Mouse (Mus musculus): Measurements from ENCODE around the gene Txlnb. TPM values are rescaled to one million over a fixed set of nuclear protein-coding genes. Genes with fewer than 3 reads are reported as not detected.

The Txlnb gene
- total RNA-seq, 1 experiment: 1.8 TPM

DNA sequence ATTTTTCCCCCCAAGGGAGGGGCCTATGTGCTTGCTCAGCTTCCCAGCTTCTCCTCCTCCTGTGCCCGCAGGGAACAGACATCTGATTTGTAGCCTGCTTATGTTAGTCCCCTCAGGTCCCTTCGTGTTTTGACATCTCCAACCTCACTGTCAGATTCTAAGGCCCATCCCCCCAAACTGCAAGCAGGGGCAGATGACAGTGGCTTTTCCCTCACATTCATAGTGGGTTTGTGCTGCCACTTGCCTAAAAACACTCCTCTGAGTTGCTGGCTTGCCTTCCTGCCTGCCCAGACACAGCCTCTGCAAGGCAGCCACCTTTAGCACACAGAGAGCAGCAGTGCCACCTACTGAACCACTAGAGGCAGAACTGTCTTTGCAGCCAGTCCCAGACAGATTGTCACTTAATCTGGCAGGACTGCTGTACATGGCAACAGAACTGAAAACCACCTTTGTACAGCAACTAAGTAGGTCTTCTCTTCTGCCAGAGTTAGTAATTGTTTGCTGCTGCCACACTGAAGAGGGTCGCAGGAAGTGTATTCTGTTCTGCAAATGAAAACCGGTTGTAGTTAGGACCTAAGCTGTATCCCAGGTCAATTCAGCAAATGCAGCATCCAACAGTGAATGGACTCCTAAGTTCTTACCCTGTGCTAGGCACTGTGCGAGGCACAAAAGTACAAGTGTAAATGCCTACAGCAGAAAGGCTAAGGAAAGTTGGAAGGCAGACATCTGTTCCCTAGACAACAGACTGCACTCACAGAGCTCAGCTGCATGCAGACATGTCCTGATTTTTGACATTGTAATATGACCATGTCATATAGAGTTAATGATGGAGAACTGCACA is 74.0 kb downstream of the Txlnb start:
- peak; percentile 60 for DNase-seq (ENCODE audit: low read depth, low spot score)
- Histone ChIP-seq H3K27ac (ENCODE audit: insufficient read depth, low read depth, low read length, poor library complexity, severe bottlenecking) (no peak overlapping the region), H3K36me3 (ENCODE audit: control insufficient read depth, insufficient read depth, low read length, poor library complexity, severe bottlenecking) (no peaks in the 10 kb centered on the region), H3K9me3 (ENCODE audit: control insufficient read depth, insufficient read depth, low read depth, low read length) (no peaks in the 10 kb centered on the region), H3K9ac (ENCODE audit: insufficient read depth, low read depth, low read length, poor library complexity, severe bottlenecking) (no peak overlapping the region), H3K4me3 (ENCODE audit: insufficient read depth in 1 of 2, low read depth in 1 of 2, low read length in 2 of 2, poor library complexity in 1 of 2, severe bottlenecking in 1 of 2) (no peak overlapping the region), H3K4me1 (ENCODE audit: control insufficient read depth in 2 of 2, insufficient read depth in 2 of 2, low read length in 2 of 2, poor library complexity in 1 of 2) (no peaks in the 10 kb centered on the region)
- in situ Hi-C loops (cut with MboI; ENCODE audit: low sequenced_read_pairs in 2 of 2, unreplicated experiment in 2 of 2): loop anchor here in 1 of 2 experiments (5.0 kb wide), 1 partner anchor 138 kb away; no protein-coding TSS in a partner anchor
- TF ChIP-seq HCFC1 (IDR thresholded peaks at IDR 0.05; ENCODE audit: borderline replicate concordance, insufficient read depth, low read length) (no peak), CHD2 (IDR thresholded peaks at IDR 0.05; ENCODE audit: low read depth, low read length) (no peak), ZC3H11A (IDR thresholded peaks at IDR 0.05; ENCODE audit: borderline replicate concordance, low read depth, low read length) (peak; percentile 93), MAFK (IDR thresholded peaks at IDR 0.05; ENCODE audit: insufficient read depth, low read depth, low read length) (no peak), ZNF384 (IDR thresholded peaks at IDR 0.05; ENCODE audit: low read depth, low read length) (no peak)

DNA sequence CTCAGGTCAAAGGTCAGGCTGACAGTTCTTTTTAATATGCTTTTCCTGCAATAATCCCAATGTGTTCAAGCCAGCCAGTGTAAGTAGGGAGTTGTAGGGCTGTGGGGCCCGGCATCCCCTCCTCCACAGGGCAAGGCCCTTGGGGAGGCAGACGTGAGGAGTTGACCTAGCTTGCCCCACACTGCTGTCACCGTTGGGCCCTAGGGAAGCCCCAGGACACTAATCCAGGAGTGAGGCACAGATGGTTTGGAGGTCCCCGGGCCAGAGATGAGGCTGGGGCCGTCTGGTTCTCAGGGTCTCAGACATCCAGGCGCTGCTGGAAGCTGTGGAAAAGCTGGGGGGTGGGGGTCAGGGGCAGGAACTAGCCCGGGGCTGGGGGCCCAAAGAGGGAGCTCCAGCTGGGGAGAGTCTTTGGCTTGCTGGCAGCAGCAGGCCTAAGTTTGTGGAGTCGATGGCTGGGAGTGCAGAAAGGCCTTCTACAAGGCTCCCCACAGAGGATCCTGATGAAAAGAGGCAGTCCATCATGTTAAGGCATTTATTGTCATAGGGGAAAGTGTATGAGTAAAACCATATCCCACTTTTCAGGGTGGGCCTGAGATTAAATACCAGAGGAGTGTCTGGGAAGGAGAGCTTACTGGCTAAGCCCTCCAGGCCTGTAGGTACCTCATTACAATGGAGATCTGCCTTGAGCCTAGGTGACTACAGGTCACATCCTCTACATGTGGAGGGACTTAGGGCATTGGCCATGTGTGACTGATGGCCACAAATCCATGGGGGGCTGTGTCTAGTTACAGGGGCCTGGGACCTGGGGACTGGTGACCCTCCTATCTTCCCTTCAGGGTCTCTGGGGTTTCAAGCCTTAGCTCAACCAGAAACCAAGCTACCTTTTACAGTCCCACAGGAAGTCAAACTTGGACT is 82.2 kb downstream of the Txlnb start:
- in situ Hi-C loops (cut with MboI; ENCODE audit: low sequenced_read_pairs in 2 of 2, unreplicated experiment in 2 of 2): no loop called here

DNA sequence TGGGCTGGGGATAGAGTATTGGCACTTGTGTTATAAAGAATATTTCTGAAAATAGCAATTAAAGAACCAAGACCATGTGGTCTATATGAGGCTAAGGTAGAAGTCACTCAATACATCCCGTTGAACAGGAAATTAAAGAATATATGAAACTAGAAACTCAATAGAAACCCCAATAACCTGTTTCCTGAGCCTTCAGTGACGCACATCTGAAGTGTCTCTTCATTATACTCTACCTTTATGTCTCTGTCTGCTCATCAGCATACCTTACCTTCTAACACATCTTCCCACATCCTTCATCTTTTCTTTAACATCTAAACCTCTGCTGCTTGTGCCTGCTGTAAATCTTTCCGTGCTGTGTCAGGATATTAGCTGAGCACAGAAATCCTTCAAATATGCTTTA is 84.0 kb downstream of the Txlnb start:
- Histone ChIP-seq H3K9ac (ENCODE audit: insufficient read depth, low read depth, low read length, poor library complexity, severe bottlenecking) (no peak overlapping the region), H3K27ac (ENCODE audit: insufficient read depth, low read depth, low read length, poor library complexity, severe bottlenecking) (no peak overlapping the region), H3K4me3 (ENCODE audit: insufficient read depth in 1 of 2, low read depth in 1 of 2, low read length in 2 of 2, poor library complexity in 1 of 2, severe bottlenecking in 1 of 2) (no peak overlapping the region), H3K9me3 (ENCODE audit: control insufficient read depth, insufficient read depth, low read depth, low read length) (peaks cover 6% of the 10 kb centered on the region), H3K36me3 (ENCODE audit: control insufficient read depth, insufficient read depth, low read length, poor library complexity, severe bottlenecking) (no peaks in the 10 kb centered on the region), H3K4me1 (ENCODE audit: control insufficient read depth in 2 of 2, insufficient read depth in 2 of 2, low read length in 2 of 2, poor library complexity in 1 of 2) (no peaks in the 10 kb centered on the region)
- no peak for DNase-seq (ENCODE audit: low read depth, low spot score)
- TF ChIP-seq ZC3H11A (IDR thresholded peaks at IDR 0.05; ENCODE audit: borderline replicate concordance, low read depth, low read length) (no peak), HCFC1 (IDR thresholded peaks at IDR 0.05; ENCODE audit: borderline replicate concordance, insufficient read depth, low read length) (no peak), MAFK (IDR thresholded peaks at IDR 0.05; ENCODE audit: insufficient read depth, low read depth, low read length) (no peak), ZNF384 (IDR thresholded peaks at IDR 0.05; ENCODE audit: low read depth, low read length) (no peak)
- in situ Hi-C loops (cut with MboI; ENCODE audit: low sequenced_read_pairs in 2 of 2, unreplicated experiment in 2 of 2): no loop called here

More for the DNA sequence above, 82.2 kb downstream of the Txlnb start:
- H3K9me3 ChIP-seq (ENCODE audit: control insufficient read depth, insufficient read depth, low read depth, low read length): no peaks in the 10 kb centered on the region
- H3K36me3 ChIP-seq (ENCODE audit: control insufficient read depth, insufficient read depth, low read length, poor library complexity, severe bottlenecking): no peaks in the 10 kb centered on the region
- H3K9ac ChIP-seq (ENCODE audit: insufficient read depth, low read depth, low read length, poor library complexity, severe bottlenecking): no peak overlapping the region
- no peaks in the 10 kb centered on the region for H3K4me1 ChIP-seq (ENCODE audit: control insufficient read depth in 2 of 2, insufficient read depth in 2 of 2, low read length in 2 of 2, poor library complexity in 1 of 2)
- TF ChIP-seq HCFC1 (IDR thresholded peaks at IDR 0.05; ENCODE audit: borderline replicate concordance, insufficient read depth, low read length): no peak
- TF ChIP-seq ZC3H11A (IDR thresholded peaks at IDR 0.05; ENCODE audit: borderline replicate concordance, low read depth, low read length): no peak
- TF ChIP-seq MAFK (IDR thresholded peaks at IDR 0.05; ENCODE audit: insufficient read depth, low read depth, low read length): no peak
- TF ChIP-seq ZNF384 (IDR thresholded peaks at IDR 0.05; ENCODE audit: low read depth, low read length): no peak
- TF ChIP-seq CHD2 (IDR thresholded peaks at IDR 0.05; ENCODE audit: low read depth, low read length): no peak
- no peak for DNase-seq (ENCODE audit: low read depth, low spot score)
- H3K27ac ChIP-seq (ENCODE audit: insufficient read depth, low read depth, low read length, poor library complexity, severe bottlenecking): no peak overlapping the region
- no peak overlapping the region for H3K4me3 ChIP-seq (ENCODE audit: insufficient read depth in 1 of 2, low read depth in 1 of 2, low read length in 2 of 2, poor library complexity in 1 of 2, severe bottlenecking in 1 of 2)

DNA sequence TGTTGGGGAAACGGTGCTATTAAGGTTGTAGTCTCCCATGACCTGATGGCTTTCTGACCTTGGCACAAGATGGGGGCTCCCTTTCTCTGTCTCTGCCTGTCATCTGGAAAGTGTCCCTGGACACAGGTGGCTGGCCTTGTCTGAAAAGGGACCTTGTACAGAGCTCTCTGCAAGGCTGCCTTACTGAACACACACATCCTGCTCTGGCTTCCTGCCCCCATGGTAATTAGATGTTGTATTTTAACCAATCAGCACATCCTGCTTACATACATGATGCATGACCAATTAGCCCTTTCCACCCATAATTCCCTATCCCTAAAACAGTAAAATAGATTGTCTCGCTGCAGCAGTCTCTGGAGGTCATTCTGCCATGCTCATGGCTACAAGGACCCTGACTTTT is 84.7 kb downstream of the Txlnb start:
- in situ Hi-C loops (cut with MboI; ENCODE audit: low sequenced_read_pairs in 2 of 2, unreplicated experiment in 2 of 2): no loop called here
- DNase-seq (ENCODE audit: low read depth, low spot score): no peak
- no peaks in the 10 kb centered on the region for H3K36me3 ChIP-seq (ENCODE audit: control insufficient read depth, insufficient read depth, low read length, poor library complexity, severe bottlenecking)
- peaks cover 7% of the 10 kb centered on the region for H3K9me3 ChIP-seq (ENCODE audit: control insufficient read depth, insufficient read depth, low read depth, low read length)
- H3K9ac ChIP-seq (ENCODE audit: insufficient read depth, low read depth, low read length, poor library complexity, severe bottlenecking): no peak overlapping the region
- no peaks in the 10 kb centered on the region for H3K4me1 ChIP-seq (ENCODE audit: control insufficient read depth in 2 of 2, insufficient read depth in 2 of 2, low read length in 2 of 2, poor library complexity in 1 of 2)
- H3K4me3 ChIP-seq (ENCODE audit: insufficient read depth in 1 of 2, low read depth in 1 of 2, low read length in 2 of 2, poor library complexity in 1 of 2, severe bottlenecking in 1 of 2): no peak overlapping the region
- no peak overlapping the region for H3K27ac ChIP-seq (ENCODE audit: insufficient read depth, low read depth, low read length, poor library complexity, severe bottlenecking)
- TF ChIP-seq HCFC1 (IDR thresholded peaks at IDR 0.05; ENCODE audit: borderline replicate concordance, insufficient read depth, low read length) (no peak), ZC3H11A (IDR thresholded peaks at IDR 0.05; ENCODE audit: borderline replicate concordance, low read depth, low read length) (no peak), MAFK (IDR thresholded peaks at IDR 0.05; ENCODE audit: insufficient read depth, low read depth, low read length) (no peak), CHD2 (IDR thresholded peaks at IDR 0.05; ENCODE audit: low read depth, low read length) (no peak), ZNF384 (IDR thresholded peaks at IDR 0.05; ENCODE audit: low read depth, low read length) (no peak)

Other genes with a start within 250 kb of the Txlnb start
- gene Cited2, start 73.0 kb upstream of the Txlnb start, total RNA-seq (2012; rRNA removed): 22.1 and 30.0 TPM in 2 replicates
- 11.5 and 20.1 TPM in 2 replicates for gene Heca, start 151.8 kb downstream of the Txlnb start, total RNA-seq (2012; rRNA removed)
- gene Abracl, start 227.1 kb downstream of the Txlnb start, total RNA-seq (2012; rRNA removed): 29.7 and 51.6 TPM in 2 replicates

Data from ES-E14 (cell line).